In genomic region chr9:96284916-96285315, GRCm38 (mm10) we compare ENCODE assay signal across 9 mouse cellular contexts.
DNase-seq lines count a peak whose midpoint lies in the region.
"Had no signal": no experiment of that assay in that cellular context is flagged by ENCODE, and none has a peak within 500 bp of the region (broad histone marks: within the 10 kb centered on the region; RNA-seq: fewer than 3 reads in every experiment).

No protein-coding gene starts in this region.

- peak; percentile 7 to 23 for DNase-seq in heart, postnatal 10 days
- DNase-seq in heart, adult 18-20 months = no peak
- DNase-seq in thymus, postnatal 0 days (ENCODE audit: low spot score) = peak; percentile 29
- no peak for DNase-seq in thymus, postnatal 4 days
- peak; percentile 8 for DNase-seq in fibroblast of lung, adult 2 months (ENCODE audit: low read depth)
- no peak for DNase-seq in spleen, postnatal 4 days (ENCODE audit: low spot score in 2 of 2)
- DNase-seq in thymus, postnatal 36 days = no peak
- DNase-seq: kidney, postnatal 36 days; right cerebral cortex, adult 18-20 months had no signal

- intact Hi-C loops in heart, postnatal 10 days (cut with DNase I) = loop anchor here (2.0 to 5.0 kb wide), 2 partner anchors 208 to 267 kb away; no protein-coding TSS in a partner anchor

Comparison
In these comparisons a context has a peak if more than half of its experiments do, and no peak if none do; other contexts are left out.
1. DNase-seq: peak in heart, postnatal 10 days (2 of 2), thymus, postnatal 0 days (single experiment) and fibroblast of lung, adult 2 months (single experiment); none in heart, adult 18-20 months (0 of 2), thymus, postnatal 4 days (single experiment), spleen, postnatal 4 days (0 of 2) and thymus, postnatal 36 days (0 of 2).